8 mouse cellular contexts compared by ENCODE assay signal in the genomic region with DNA sequence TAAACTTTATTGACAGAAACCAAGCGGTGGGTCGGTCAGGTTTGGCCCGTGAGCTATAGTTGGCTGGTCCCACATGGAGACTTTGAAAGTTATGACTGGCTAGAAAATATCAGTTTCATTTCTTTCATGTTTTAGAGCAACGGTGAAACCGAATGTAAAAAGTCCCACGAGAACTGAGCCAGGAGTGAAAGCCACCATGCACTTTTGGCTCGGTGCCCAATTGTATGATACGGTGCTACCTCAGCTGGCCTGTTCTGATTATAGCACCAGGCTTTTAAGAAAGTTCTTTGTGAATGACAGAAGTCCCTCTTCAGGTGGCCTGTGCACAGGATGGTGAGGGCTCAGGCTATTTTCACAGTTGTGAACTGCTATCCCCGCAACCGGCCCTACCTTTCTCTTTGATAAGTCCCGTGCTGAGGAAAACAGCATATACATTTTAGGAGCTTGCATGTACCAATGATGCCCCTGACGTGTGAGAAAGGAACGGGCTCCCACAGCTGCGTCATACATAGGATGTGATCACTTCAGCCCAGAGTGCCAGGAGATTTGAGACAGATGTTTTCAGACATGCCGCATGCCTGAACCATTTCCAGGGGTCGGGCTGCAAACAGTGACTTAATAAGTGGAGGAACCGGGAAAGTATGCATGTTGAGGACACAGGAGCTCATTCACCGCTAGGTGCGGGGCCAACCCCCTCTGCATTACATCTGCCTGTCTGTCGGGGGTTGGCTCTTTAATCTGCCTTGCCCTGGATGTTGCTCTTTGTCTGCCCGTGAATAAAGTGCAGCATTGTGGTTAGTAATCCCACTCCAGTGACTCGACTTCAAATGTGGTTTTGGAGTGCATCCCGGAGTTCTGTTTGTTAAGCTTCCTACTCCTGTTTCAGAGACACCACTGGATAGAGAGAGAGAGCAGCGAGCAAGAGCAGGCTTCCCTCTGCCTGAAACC.
A peak's percentile ranks its signal among the peaks of the same experiment; 100 is the strongest.
DNase-seq lines count a peak whose midpoint lies in the region; ATAC-seq and TF ChIP-seq lines count a peak whose summit lies in the region.

No protein-coding gene starts in this region.

- no peaks in the 10 kb centered on the region for H3K9me3 ChIP-seq in embryonic facial prominence, embryonic 13.5 days
- H3K9me3 ChIP-seq in heart, embryonic 10.5 days: no peaks in the 10 kb centered on the region
- no peaks in the 10 kb centered on the region for H3K9me3 ChIP-seq in kidney, embryonic 14.5 days (ENCODE audit: control insufficient read depth, low read length)

- no peaks in the 10 kb centered on the region for H3K36me3 ChIP-seq in embryonic facial prominence, embryonic 13.5 days
- H3K36me3 ChIP-seq in heart, embryonic 10.5 days: no peaks in the 10 kb centered on the region
- H3K36me3 ChIP-seq in kidney, embryonic 14.5 days (ENCODE audit: control insufficient read depth, insufficient read depth, low read length): no peaks in the 10 kb centered on the region

- 0 out of 2 replicates have a peak overlapping the region, but pooled peaks have one; percentile 52 for H3K9ac ChIP-seq in embryonic facial prominence, embryonic 13.5 days
- no peak overlapping the region for H3K9ac ChIP-seq in kidney, embryonic 14.5 days (ENCODE audit: low read depth, low read length)

- peaks cover 51% of the 10 kb centered on the region for H3K4me1 ChIP-seq in embryonic facial prominence, embryonic 13.5 days
- H3K4me1 ChIP-seq in heart, embryonic 10.5 days: peaks cover 24% of the 10 kb centered on the region
- peaks cover 5% of the 10 kb centered on the region; the same call in 1 of the 2 replicates for H3K4me1 ChIP-seq in kidney, embryonic 14.5 days (ENCODE audit: control insufficient read depth, insufficient read depth, low read length)
- H3K4me1 ChIP-seq in cerebellum, adult 2 months (ENCODE audit: control insufficient read depth, insufficient read depth, low read length): no peaks in the 10 kb centered on the region

- H3K4me2 ChIP-seq in embryonic facial prominence, embryonic 13.5 days: peak overlapping the region; percentile 61
- H3K4me2 ChIP-seq in kidney, embryonic 14.5 days (replicated peaks; ENCODE audit: low read depth, low read length): peak overlapping the region; percentile 2; the same call in 1 of the 2 replicates

- peak; percentile 83 for ATAC-seq in embryonic facial prominence, embryonic 13.5 days (ENCODE audit: insufficient number of reproducible peaks, insufficient read depth, low FRiP score, low TSS enrichment, low read depth)
- ATAC-seq in kidney, embryonic 14.5 days (ENCODE audit: low FRiP score, low TSS enrichment): peak; percentile 13; the same call in 1 of the 2 replicates

- peak overlapping the region; percentile 76 for H3K27ac ChIP-seq in embryonic facial prominence, embryonic 13.5 days
- peak overlapping the region; percentile 52 for H3K27ac ChIP-seq in heart, embryonic 10.5 days
- H3K27ac ChIP-seq in kidney, embryonic 14.5 days (ENCODE audit: low read depth, low read length): no peak overlapping the region
- no peak overlapping the region for H3K27ac ChIP-seq in cerebellum, adult 2 months (ENCODE audit: insufficient read depth, low read length)

- TF ChIP-seq POLR2A in cerebellum, adult 2 months (IDR thresholded peaks at IDR 0.05; ENCODE audit: borderline replicate concordance, insufficient read depth, low read length): no peak

- peak overlapping the region; percentile 36 for H3K4me3 ChIP-seq in embryonic facial prominence, embryonic 13.5 days
- H3K4me3 ChIP-seq in heart, embryonic 10.5 days: no peak overlapping the region
- no peak overlapping the region for H3K4me3 ChIP-seq in kidney, embryonic 14.5 days (ENCODE audit: low read length)
- H3K4me3 ChIP-seq in cerebellum, adult 2 months (replicated peaks; ENCODE audit: insufficient read depth, low read depth, low read length): no peak overlapping the region

- H3K27me3 ChIP-seq in embryonic facial prominence, embryonic 13.5 days: no peaks in the 10 kb centered on the region
- no peaks in the 10 kb centered on the region for H3K27me3 ChIP-seq in heart, embryonic 10.5 days (ENCODE audit: insufficient read depth, poor library complexity, severe bottlenecking)
- no peaks in the 10 kb centered on the region for H3K27me3 ChIP-seq in kidney, embryonic 14.5 days (ENCODE audit: control insufficient read depth, insufficient read depth, low read length)
- no peaks in the 10 kb centered on the region for H3K27me3 ChIP-seq in cerebellum, adult 2 months (ENCODE audit: control insufficient read depth, insufficient read depth, low read length)

- TF ChIP-seq CTCF in cerebellum, adult 2 months (IDR thresholded peaks at IDR 0.05; ENCODE audit: borderline replicate concordance, insufficient read depth, low read depth, low read length): no peak

- DNase-seq in layer of hippocampus, adult 11-12 months (ENCODE audit: low spot score): peak; percentile 10
- DNase-seq in layer of hippocampus, postnatal 25 days (ENCODE audit: extremely low spot score in 1 of 2, low spot score in 1 of 2): no peak
- peak; percentile 78 for DNase-seq in heart, embryonic 10.5 days (ENCODE audit: low spot score)
- peak; percentile 66 for DNase-seq in lung, postnatal 10 days
- peak; percentile 23 for DNase-seq in retina, embryonic 14.5 days (ENCODE audit: low spot score)
- no peak for DNase-seq in cerebellum, adult 2 months

- 15% methylated on average over 24 of the region's 24 CpGs for WGBS in embryonic facial prominence, embryonic 13.5 days
- 54% methylated on average over 24 of the region's 24 CpGs for WGBS in heart, embryonic 10.5 days
- 59% methylated on average over 24 of the region's 24 CpGs for WGBS in kidney, embryonic 14.5 days
- WGBS in cerebellum, adult 2 months: 27% methylated on average over 24 of the region's 24 CpGs

Comparison
In these comparisons a context has a peak if more than half of its experiments do, and no peak if none do; other contexts are left out.
1. DNase-seq: peak in layer of hippocampus, adult 11-12 months (single experiment), heart, embryonic 10.5 days (single experiment), lung, postnatal 10 days (single experiment) and retina, embryonic 14.5 days (single experiment); none in layer of hippocampus, postnatal 25 days (0 of 2) and cerebellum, adult 2 months (0 of 2).
2. H3K27ac ChIP-seq: peak in embryonic facial prominence, embryonic 13.5 days (single experiment) and heart, embryonic 10.5 days (single experiment); none in kidney, embryonic 14.5 days (single experiment) and cerebellum, adult 2 months (single experiment).